Mouse (Mus musculus): ENCODE measurements around the gene Raph1. TPM values are rescaled to one million over a fixed set of nuclear protein-coding genes. Genes with fewer than 3 reads are reported as not detected.
"Not testable (repeated sequence)": the region's sequence is repeated elsewhere in the genome, so short reads cannot be mapped to it uniquely, and the experiment has no call there.

The Raph1 gene
- total RNA-seq, 4 experiments from 2014 or later: 71.6 to 273 (median 178) TPM

DNA sequence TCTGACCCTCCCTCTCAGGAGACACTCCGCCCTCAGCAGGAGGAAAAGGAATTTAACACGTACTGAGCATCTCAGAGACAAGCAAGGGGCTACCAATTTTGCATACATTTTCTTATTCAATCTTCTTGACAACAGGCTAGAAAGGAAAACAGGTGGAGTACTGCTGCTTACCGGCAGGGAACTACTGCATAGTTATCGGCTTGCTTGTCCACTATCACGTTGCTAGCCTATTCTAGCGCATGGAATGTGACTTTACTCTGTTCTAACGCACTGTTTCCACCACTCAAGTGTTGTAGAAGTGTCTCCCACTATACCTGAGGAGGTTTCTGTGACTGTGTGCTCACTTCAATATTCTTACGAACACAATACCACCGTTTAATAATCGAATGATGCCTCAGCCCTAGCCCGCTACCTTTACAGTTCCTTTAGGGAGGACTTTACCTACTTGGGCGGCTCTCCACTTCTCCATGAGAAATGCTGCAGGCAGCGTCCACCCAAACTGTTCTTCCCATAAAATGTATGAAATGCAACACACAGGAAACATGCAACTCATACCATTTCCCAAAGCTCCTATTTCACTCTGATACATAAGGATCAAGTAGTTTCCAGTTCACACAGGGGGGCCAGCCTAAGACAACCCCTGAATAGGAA is 1.5 kb downstream of the Raph1 start:
- DNase-seq: no peak

DNA sequence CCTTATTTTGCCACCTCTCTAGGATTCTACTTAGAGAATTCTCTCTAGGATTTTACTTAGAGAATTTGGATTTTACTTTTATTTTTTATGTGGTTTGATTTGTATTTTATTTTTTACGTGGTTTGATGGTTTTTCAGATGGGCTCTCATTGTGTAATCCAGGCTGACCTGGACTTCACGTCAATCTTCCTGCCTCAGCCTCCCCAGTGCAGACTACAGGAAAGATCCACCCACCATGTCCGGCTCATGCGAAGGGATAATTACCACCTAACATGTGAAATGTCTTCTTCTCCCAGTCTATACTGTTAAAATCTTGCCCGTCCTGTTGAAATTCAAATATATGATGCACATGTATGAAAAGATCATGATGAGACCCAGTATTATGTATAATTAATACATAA is 2.2 kb downstream of the Raph1 start:
- no peak for DNase-seq

DNA sequence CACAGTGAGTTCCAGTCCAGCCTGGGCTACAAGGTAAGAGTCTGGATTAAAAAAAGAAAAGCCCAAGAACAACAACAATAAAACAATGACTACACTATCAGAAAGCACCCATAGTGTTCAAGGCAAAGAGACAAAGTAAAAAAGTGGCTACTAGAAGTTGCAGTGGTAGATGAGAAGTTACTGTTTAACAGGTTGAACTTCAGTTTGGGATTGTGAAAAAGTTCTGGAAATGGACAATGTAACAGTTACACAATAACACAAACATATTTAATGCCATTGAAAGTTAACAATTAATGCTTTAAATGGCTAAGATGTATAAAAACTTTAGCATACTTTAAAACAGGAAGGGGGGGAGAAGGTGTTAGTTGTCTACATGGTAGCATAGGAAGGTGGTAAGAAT is 3.9 kb downstream of the Raph1 start:
- no peak for DNase-seq

DNA sequence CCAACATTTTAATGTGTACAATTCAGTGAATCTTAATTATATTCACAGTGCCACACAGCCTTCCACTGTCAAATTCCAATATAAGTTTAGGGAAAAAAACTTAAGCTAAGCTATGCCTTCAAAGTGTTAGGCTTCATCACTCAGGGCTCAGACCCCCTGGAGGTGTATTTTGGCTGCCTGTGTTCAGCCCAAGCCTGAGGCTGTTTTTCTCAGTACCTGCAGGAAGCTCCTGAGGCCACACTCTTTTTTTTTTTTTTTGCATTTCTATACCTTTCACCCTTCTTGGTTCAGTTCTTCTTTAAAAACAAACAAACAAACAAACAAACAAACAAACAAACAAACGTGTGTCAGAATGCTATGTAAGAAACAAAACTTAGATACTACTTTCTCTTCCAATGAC is 23.2 kb downstream of the Raph1 start:
- DNase-seq: no peak

DNA sequence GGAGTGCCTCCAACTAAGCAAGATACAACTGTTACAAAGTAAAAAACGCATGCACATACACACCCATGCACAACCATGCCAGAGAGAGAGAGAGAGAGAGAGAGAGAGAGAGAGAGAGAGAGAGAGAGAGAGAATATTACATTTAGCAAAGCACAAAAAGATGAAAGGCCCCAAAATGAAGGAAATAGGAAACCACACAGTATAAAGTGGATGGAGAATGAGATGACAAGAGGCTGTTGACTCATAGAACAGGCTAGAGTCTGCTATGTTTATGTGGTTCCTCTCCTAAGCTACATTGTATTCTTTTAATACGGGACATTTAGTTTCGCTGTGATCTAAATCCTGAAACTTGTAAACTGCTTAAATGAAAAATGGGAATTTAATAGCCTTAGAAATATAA is 27.6 kb downstream of the Raph1 start:
- no peak for DNase-seq

DNA sequence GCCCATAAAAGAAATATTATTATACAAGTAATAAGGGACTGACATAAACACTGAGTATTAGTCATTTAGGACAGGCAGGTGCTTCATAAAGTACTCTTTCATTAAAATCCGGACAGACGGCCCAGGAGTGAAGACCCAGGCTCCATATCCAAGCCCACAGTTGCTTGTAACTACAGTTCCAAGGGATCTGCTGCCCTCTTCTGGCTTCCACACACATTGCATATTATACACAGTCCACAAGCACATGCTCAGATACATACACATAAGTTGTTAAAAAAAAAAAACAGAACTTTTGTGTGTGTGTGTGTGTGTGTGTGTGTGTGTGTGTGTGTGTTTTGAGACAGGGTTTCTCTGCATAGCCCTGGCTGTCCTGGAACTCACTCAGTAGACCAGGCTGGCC is 32.0 kb downstream of the Raph1 start:
- DNase-seq: no peak

DNA sequence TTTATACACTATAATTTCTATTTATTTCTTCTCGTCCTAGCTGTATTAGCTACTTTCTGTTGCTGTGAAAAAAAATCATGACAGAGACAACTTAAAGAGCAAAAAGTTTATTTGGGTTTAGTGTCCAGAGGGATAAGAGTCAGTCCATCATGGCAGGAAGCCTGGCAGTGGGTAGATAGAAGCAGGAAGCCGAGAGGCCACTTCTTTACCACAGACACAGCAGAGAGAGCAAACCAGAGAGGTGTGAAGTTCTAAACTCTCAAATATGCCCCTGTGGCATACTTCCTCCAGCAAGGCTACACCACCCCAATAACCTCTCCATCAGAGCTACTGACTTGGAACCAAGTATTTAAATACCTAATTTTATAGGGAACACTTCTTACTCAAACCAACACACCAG is 36.3 kb downstream of the Raph1 start:
- no peak for DNase-seq

DNA sequence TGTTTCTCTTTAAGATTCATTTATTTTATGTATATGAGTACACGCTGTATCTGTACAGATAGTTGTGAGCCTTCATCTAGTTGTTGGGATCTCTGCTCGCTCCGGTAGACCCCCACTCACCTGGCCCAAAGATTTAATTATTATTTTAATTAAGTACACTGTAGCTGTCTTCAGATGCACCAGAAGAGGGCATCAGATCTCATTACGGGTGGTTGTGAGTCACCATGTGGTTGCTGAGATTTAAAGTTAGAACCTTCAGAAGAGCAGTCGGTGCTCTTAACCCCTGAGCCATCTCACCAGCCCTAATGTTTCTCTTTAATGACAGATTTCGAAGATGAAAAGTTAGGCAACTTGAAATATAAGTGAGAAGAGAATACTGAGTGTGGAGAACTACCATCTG is 36.8 kb downstream of the Raph1 start:
- DNase-seq: no peak

DNA sequence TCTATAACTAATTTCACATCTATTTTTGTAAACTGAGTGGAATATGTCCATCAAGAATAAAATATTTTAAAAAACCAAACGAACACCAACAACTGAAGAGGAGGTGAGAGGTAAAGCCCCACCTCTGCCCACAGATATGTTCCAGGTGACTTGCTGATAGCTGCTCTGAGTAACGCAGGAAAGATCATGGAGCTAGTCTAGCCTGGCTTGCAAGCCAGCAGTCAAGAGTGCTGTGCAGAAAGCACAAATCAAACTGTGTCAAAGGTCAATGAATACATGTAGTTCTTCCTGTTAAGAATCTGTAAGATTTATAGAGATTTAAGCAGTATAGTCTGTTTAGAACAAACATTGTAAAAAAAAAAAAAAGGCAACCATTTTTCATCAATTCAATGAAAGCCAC is 56.3 kb downstream of the Raph1 start:
- DNase-seq: no peak

DNA sequence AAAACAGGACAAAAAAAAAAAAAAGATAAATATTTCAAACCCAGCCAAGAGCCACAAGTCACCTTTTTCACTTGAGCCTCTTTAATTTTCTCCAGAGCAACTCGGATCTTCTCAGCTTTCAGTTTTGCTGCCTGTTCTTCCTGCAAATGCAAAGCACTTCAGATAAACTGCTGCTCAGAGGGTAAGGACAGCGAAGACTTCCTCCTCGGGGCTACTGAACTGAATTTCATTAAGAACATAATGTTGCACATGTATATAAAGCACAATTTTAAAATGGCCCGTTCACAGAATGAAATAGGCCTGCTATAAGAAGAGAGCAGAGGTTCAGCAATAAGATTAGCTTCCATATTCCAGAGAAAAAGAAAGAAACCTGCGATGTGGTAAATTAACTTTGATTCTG is 63.4 kb downstream of the Raph1 start:
- no peak for DNase-seq

DNA sequence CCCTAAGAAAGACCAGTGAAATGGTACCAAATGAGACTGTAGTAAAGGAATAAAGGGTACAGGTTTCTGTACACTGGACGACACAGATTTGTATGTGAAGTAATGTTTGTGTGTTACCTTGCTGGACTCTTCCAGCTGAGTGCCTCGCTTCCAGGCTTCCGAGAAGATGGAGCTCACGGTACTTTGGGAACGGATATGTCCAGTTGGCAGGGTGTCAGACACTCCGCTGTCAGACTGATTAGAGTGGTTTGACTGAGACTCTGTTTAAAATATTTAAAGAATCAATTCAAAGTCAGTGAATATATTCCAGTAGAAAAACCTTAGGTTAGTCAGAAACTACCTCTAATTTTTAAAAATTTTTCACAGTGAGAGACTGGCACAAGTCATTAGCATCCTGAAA is 73.5 kb downstream of the Raph1 start:
- no peak for DNase-seq

DNA sequence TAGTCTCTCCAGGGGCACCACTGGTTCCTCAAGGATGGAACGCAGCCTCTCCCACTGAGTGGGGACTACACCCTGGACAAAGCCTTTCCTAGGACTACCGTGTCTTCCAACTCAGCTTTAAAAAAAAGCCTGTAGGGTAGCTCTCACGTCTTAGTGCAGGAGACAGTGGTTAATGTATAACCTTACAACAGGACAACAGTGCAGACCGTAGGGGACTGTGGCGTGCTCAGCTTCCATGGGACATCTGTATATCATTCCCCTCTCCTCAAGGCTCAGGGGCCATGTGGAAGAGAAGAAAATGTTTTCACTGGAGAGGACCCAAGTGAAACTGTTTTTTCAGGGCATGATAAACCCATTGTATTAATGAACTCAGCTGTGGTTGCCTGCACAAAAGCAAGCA is 74.5 kb downstream of the Raph1 start:
- DNase-seq: no peak

DNA sequence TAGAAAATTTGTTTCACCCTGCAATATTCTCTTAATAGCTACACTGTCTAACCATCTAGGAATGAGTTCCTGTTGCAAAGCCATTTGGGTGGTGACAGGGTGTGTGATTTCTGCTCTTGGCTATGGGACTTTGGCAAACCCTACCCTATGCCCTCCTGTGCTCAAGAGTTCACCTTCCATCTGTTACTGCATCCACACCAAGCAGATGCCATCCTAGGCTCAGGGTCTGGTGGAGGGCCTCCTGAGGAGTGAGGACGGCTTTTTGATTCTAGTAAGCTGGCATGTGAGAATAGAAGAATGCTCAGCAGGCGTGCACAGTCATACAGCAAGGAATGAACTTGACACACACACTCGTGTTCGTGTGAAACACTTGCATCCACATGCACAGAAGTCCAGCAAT is 76.4 kb downstream of the Raph1 start:
- DNase-seq: no peak

DNA sequence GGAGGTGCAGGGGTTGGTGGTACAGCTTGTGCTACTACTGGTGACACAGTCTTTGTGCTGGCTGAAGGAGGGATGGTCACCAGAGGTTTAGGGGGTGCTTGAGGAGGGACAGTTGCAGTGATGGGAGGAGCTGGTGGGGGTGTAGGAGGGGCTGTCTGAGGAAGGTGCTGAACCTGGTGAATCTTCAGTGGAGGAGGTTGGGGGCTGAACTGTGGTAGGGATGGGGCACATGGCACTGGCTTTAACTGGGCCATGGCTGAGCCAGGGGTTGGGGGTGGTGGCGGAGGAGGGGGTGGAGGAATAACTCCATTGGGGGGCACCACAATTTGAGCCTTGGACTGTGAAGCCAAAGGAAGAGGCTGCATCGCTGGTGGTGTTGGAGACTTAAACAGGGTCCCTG is 77.2 kb downstream of the Raph1 start:
- DNase-seq: no peak

DNA sequence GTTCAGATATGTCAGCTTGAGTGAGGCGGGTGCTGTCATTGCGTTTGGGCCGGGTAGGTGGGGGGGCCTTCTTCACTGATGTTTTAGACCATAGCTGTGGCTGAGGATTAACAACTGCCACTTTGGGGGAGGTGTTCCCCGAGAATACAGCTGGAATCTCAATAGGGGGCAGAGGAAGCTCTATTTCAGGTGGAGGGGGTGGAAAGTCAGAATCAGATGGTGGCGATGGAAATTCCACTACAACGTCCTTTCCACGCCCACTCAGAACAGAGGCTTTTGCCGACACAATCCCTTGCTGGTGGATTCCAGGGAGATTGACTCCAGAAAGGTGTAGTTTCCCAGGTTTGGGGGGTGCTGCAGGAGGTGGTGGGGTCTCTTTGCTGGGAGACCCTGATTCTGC is 78.3 kb downstream of the Raph1 start:
- no peak for DNase-seq

DNA sequence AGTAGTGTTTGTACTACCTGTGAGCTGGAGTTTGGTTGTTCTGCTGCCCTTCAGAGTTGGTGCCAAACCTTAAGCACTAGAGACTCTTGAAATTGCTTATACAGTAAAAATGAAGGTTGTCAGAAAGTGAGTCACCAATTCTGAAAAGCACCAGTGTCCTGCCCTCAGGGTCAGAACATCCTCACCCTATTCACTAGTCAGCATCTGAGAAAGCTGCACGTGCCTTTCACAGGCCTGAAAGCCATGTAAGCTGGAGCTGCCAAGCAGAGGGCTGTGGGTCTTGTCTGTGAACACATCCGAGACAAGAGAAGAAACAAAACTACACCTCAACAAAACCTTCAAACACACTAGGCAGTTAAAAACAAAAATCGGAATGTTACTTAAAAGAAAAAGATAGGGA is 81.3 kb downstream of the Raph1 start:
- DNase-seq: peak; percentile 30

DNA sequence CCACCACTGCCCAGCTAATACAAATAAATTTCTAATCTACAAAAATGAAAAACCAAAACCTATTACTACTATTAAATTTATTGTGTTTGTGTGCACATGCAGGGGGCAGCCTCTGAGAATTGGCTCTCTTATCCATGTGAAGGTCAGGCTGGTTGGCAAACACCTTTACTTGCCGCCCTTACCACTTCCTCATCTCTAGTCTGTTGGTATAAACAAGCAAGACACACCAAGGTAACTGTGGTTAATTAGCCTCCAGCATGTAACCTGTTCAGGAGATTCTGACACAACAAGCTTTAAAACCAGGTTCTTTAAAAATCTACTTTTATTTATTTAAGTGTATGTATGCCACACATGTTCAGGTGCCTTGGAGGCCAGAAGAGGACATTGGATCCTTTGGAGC is 84.0 kb downstream of the Raph1 start:
- no peak for DNase-seq

DNA sequence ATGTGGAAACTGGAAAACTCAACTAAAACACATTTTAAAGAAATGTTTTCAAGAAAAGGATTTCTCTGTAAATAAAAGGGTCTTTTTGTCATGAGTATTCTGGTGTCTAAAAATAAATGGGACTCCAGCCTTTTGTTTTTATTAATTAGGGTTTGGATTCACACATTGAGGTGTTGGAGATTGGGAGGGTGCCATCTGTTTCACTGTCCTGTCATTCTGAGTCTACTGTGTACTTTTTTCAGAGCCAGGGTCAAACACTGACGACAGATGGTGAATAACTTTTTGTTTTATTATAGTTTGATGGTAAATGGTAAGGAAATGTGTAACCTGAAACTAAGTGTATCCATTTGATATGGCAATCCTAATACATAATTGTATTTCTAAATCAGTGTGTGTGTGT is 85.3 kb downstream of the Raph1 start:
- DNase-seq: no peak

DNA sequence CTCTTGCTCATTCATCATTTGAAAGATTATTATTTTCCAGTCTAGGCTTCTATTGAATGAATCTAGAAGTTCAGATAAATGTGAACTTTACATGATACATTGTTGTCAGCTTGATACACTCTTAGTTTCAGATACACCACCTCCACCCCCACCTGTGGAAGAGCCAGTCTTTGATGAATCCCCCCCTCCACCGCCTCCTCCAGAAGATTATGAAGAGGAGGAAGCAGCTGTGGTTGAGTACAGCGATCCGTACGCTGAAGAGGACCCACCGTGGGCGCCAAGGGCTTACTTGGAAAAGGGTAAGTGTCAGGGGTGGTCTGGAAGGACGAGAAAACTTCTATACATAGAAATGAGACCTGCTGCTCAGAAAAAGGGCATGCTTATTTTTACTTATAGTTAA is 96.4 kb downstream of the Raph1 start:
- no peak for DNase-seq

DNA sequence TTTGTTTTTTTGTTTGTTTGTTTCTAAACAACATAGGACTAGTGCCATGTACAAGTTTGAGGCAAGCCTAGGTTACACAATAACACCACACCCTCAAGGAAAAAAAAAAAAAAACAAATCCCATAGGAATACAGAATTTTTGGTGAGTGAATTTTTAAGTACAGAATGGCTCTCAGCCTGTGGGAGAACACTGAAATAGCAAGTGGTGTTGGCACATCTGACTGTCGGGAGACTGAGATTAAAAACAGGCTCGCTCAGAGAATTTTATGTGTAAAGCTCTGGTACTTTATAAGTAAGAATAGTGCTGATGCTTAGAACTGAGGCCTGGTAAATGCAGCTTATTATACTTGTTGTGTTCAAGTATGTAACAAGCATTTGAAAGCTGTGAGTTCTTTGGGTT is 97.4 kb downstream of the Raph1 start:
- no peak for DNase-seq

DNA sequence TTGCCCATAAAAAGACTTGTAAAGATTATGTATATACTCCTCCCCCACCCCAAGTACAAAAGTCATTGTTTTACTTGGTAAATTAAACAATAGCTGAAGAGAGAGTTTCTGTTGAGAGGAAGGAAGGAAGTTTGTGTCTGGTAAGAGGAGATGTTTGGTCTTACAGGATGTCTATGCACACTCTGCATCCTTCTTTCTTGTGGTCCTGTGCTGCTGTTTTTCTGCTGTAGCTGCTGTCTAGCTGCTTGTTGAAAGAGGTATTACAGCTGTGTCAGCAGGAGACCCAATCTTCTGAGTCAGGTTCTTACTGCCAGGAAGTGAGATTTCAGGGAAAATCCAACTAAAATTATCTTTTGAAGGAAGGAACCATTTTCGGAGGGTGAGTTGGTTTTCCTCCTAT is 106.3 kb downstream of the Raph1 start:
- DNase-seq: no peak

DNA sequence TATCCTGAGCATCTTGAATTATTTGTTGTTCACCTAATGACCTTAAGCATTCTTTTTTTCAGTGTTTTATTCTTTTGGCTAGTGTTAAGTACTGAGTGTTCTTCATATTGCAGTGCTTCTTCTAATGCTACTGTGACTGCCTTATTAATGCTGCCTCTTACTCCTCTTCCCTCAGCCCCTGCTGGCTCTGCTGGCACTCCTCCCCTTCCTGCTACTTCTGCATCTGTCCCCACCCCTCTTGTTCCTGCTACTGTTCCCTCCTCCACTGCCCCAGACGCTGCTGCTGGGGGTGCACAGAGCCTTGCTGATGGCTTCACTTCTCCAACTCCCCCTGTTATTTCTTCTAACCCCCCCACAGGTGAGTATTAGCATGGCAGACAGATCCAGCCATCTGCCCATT is 117.0 kb downstream of the Raph1 start:
- DNase-seq: no peak

DNA sequence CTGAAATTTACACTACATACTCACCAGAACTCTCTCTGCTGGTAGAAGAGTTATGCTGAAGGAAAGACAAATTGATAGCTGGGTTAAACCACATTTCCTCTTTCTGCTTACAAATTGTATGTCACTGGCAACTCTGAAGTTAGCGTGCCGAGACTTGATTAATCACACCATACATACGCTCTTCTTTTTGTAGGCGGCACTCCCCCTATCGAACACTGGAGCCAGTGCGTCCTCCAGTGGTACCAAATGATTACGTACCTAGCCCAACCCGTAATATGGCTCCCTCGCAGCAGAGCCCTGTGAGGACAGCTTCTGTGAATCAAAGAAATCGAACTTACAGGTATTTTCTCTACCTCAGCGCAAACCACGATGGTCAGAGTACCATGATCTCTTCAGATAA is 119.8 kb downstream of the Raph1 start:
- DNase-seq: no peak

DNA sequence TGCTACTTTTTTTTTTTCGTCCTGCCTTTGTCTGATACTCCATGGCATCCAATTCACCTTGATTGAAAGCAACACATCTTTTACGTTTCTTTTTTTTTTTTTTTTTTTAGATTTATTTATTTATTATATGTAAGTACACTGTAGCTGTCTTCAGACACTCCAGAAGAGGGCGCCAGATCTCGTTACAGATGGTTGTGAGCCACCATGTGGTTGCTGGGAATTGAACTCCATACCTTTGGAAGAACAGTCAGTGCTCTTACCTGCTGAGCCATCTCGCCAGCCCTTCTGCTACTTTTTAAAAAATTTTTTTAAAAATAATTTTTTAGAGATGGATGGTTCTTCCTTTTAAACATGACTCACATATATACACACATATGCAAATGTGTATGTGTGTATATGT is 125.5 kb downstream of the Raph1 start:
- not testable (repeated sequence) for DNase-seq

DNA sequence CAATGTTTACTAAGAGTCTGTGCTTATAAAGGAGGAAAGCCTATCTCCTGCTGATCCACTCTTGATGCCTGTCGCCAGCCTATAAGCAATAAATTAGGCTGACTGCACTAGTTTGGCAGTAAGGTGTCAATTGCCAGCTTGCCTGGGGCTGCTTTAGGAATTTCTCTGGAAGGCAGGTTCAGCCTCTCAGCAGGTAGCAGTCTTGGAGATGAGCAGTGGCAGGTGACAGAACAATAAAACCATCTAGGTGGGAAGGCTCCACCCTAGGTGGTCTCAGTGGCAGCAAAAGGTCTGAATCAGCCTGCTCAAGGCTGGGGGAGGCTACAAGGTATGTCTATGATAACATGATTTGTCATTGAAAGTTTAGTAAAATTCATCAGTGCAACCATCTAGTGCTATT is 134.4 kb downstream of the Raph1 start:
- no peak for DNase-seq
